Mouse (Mus musculus): ENCODE data around the gene Metrn.

DNA sequence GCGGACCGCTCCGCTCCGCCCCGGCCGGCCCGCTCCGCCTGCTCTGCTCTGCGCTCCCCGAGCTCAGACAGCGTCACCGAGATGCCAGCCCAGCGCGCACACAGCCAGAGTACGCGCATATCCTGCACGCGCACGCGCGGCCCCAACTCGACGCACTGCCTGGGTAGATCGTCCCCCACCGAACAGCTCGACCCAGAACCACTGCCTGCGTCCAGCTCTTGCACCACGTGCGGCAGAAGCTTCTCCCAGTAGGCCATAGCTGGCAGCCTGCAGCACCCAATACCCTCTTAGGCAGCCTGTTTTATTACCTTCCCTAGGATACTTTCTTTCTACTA, 40.1 kb upstream of the Metrn start, which contains the start of gene Rhbdl1:
- TF ChIP-seq TCF12 (IDR thresholded peaks at IDR 0.05; ENCODE audit: low read depth, low read length) (no peak), CTCF (conservative IDR thresholded peaks at IDR 0.05 in 1 of 2, IDR thresholded peaks at IDR 0.05 in 1 of 2; ENCODE audit: low read depth in 2 of 2, low read length in 2 of 2) (no peak), ZC3H11A (IDR thresholded peaks at IDR 0.05; ENCODE audit: low read depth, low read length) (no peak), JUND (conservative IDR thresholded peaks at IDR 0.05; ENCODE audit: low read depth, low read length) (no peak), POLR2A (IDR thresholded peaks at IDR 0.05; ENCODE audit: low read depth, low read length) (no peak), USF2 (conservative IDR thresholded peaks at IDR 0.05; ENCODE audit: low read depth, low read length) (no peak), USF1 (IDR thresholded peaks at IDR 0.05; ENCODE audit: low read depth, low read length) (no peak), E2F4 (IDR thresholded peaks at IDR 0.05; ENCODE audit: insufficient replicate concordance, low read depth, low read length) (no peak)
